Mouse (Mus musculus) liver, embryonic 11.5 days (tissue): ENCODE data around the gene Dnajc9. TPM values are rescaled to one million over a fixed set of nuclear protein-coding genes. Genes with fewer than 3 reads are reported as not detected.

Experiments
- ATAC-seq: fragments of 200-750 bp; cut with Nextera tagmentation; replicated peaks from 2 replicates; pipeline ENCODE4 v1.8.0; 2017; ENCODE audit warnings: moderate number of reproducible peaks, mild to moderate bottlenecking, moderate TSS enrichment, moderate library complexity; ENCODE audit not compliant: low FRiP score
- DNase-seq: peaks from one replicate; pipeline ENCODE4 v3.0.0-alpha.2; 2017; ENCODE audit warnings: low spot score
- H3K27ac ChIP-seq: fragments of 300-500 bp; sonication (generic); 2 replicates; pipeline ENCODE4 v1.5.1; 2014; ENCODE audit warnings: mild to moderate bottlenecking, low read depth, low read length, control low read depth
- H3K27me3 ChIP-seq: fragments of 300-500 bp; sonication (generic); replicated peaks from 2 replicates; pipeline ENCODE4 v1.6.1; 2014; ENCODE audit warnings: low read length, mixed read lengths; ENCODE audit not compliant: control insufficient read depth, insufficient read depth
- H3K36me3 ChIP-seq: fragments of 300-500 bp; sonication (generic); 2 replicates; pipeline ENCODE4 v1.6.1; 2014; ENCODE audit warnings: mild to moderate bottlenecking, low read length, moderate library complexity, mixed read lengths; ENCODE audit not compliant: control insufficient read depth, insufficient read depth
- H3K4me1 ChIP-seq: fragments of 300-500 bp; sonication (generic); replicated peaks from 2 replicates; pipeline ENCODE4 v1.6.1; 2014; ENCODE audit warnings: low read length, mixed read lengths; ENCODE audit not compliant: control insufficient read depth, insufficient read depth
- H3K4me2 ChIP-seq: fragments of 300-500 bp; sonication (generic); 2 replicates; pipeline ENCODE4 v1.6.1; 2014; ENCODE audit warnings: mild to moderate bottlenecking, control low read depth, moderate library complexity
- H3K4me3 ChIP-seq: fragments of 300-500 bp; sonication (generic); 2 replicates; pipeline ENCODE4 v1.5.1; 2014; ENCODE audit warnings: low read depth, low read length, control low read depth
- H3K9ac ChIP-seq: fragments of 300-500 bp; sonication (generic); 2 replicates; pipeline ENCODE4 v1.6.1; 2014; ENCODE audit warnings: low read depth, low read length, control low read depth
- H3K9me3 ChIP-seq: fragments of 300-500 bp; sonication (generic); 2 replicates; pipeline ENCODE4 v1.6.1; 2016; ENCODE audit warnings: low read length, inconsistent platforms, mixed read lengths; ENCODE audit not compliant: control insufficient read depth
- WGBS: fragments of 180-500 bp; shearing (Covaris S2); extraction: QIAGEN DNeasy Blood & Tissue Kit; methylation state at CpG from one replicate; pipeline ENCODE4 v1.1.7; 2014; 5-methylcytosine and 5-hydroxymethylcytosine counted together
- polyA plus RNA-seq: library from polyadenylated mRNA; unstranded; fragments of >200 nt; fragmentation: Nextera tagmentation; extraction: Ambion mirVana; gene quantifications from 2 replicates; pipeline ENCODE4 v1.2.1, GENCODE M21; 2014

Dnajc9 gene
- 174 and 191 TPM in 2 replicates for polyA plus RNA-seq

DNA sequence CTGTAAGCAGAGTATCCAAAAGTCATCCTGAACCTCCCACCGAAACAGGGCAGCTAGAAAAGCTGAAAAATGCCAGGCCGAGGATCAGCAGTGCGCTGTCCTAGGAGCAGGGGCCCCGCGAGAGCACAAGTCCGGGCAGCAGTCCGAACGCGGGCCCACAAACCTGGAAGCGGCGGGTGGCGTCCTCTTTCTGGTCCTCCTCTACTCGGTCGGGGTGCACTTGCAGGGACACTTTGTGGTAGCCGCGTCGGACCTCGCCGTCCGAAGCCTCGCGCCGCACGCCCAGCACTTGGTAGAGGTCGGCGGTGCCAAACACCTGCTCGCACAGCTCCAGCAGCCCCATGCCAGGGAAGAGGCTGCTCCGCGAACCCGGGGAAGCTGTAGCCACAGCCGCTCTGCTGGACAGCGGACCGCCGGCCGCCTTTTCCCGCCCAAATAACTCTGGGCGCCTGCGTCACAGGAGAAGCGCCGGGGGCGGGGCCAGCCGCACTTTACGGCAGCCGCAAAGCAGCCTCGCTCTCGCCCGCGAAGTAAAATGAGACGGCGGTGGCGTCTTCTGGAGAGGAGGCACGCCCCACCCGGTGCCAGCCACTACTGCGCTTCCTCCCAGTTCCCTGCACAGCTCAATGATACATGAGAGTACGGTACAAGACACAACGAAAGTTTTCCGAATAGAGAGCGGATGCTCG, at the start of gene Dnajc9:
TSS of gene Dnajc9 (minus strand) at position 470 of the 689 bp plus-strand sequence.
- H3K27ac ChIP-seq, result peak within 1 kb of the TSS; percentile 65
- H3K4me1 ChIP-seq, result peaks cover 22% of the 10 kb centered on the region
- H3K36me3 ChIP-seq, result peaks cover 15% of the 10 kb centered on the region; the same call in 1 of the 2 replicates
- H3K9me3 ChIP-seq, result no peaks in the 10 kb centered on the region
- peak within 1 kb of the TSS; percentile 87 for H3K9ac ChIP-seq
- DNase-seq (peak; percentile 92), ATAC-seq (peak; percentile 72)
- peak within 1 kb of the TSS; percentile 62 for H3K4me3 ChIP-seq
- under 1% methylated on average over 59 of the region's 59 CpGs for WGBS
- peak within 1 kb of the TSS; percentile 80 for H3K4me2 ChIP-seq
- no peaks in the 10 kb centered on the region for H3K27me3 ChIP-seq

DNA sequence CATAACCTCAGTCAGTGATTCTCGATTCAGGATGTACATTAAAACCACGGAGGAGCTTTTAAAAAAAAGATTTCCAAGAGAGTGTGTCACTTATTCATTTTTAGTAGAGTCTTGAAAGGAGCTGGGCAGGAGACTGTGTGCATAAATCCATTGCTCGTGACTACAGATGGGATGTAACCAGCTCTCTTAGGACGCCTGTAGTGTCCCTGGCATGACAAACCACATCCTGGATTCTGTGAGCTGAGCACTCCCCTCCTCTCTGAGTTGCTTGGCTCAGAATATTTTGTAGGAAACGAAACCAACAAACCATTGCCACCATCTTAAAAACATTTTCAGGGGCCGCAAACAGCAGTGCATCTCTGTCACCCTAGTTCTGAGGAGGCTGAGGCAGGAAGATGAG, 48.3 kb upstream of the Dnajc9 start:
- H3K27me3 ChIP-seq, result no peaks in the 10 kb centered on the region
- WGBS, result 54% methylated on average over 6 of the region's 6 CpGs
- DNase-seq (no peak), ATAC-seq (no peak)
- H3K27ac ChIP-seq, result no peak overlapping the region
- H3K4me3 ChIP-seq, result no peak overlapping the region
- no peaks in the 10 kb centered on the region for H3K4me1 ChIP-seq
- H3K9me3 ChIP-seq, result no peaks in the 10 kb centered on the region
- no peaks in the 10 kb centered on the region for H3K36me3 ChIP-seq
- no peak overlapping the region for H3K9ac ChIP-seq
- H3K4me2 ChIP-seq, result no peak overlapping the region

DNA sequence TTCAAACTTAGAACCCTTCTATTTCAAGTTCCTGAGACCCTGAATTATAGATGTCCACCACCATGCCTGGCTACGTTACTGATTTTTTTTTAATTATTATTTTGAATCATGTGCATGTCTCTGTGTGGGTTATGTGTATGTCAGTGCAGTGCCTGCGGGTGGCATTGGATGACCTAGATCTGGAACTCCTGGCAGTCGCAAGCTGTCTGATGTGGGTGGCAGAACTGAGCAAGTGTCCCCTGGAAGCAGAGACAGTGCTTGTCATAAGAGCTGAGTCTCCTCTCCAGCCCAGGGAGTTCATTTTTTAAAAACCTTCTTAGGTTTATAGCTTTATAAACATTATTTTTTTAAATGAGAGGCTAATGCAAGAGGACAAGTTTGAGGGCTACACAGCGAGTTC, 43.7 kb upstream of the Dnajc9 start:
- ATAC-seq (no peak), DNase-seq (no peak)
- no peaks in the 10 kb centered on the region for H3K36me3 ChIP-seq
- no peaks in the 10 kb centered on the region for H3K9me3 ChIP-seq
- no peak overlapping the region for H3K9ac ChIP-seq
- WGBS, result 81% methylated on average over 4 of the region's 4 CpGs
- H3K27ac ChIP-seq, result no peak overlapping the region
- no peaks in the 10 kb centered on the region for H3K4me1 ChIP-seq
- H3K27me3 ChIP-seq, result no peaks in the 10 kb centered on the region
- no peak overlapping the region for H3K4me3 ChIP-seq
- H3K4me2 ChIP-seq, result no peak overlapping the region

DNA sequence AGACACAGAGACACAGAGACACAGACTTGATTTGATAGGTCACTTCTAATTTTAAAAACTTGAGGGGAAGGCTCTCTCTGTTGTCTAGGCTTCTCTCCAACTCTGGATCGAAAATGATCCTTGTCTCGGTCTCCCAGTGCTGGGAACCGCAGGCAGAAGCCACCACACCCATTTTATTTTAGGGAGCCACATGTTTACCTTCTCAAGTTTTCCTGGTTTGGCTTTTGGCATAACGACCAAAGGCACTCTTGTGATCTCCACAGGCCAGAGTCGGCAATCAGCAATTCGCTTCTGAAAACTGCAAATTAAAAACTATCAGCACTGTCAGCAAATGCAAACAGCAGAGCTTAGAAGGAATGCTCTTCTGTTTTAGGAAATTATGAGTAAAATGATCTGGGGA, 43.0 kb upstream of the Dnajc9 start:
- Histone ChIP-seq H3K27me3 (no peaks in the 10 kb centered on the region), H3K4me1 (no peaks in the 10 kb centered on the region), H3K27ac (no peak overlapping the region), H3K4me2 (no peak overlapping the region), H3K4me3 (no peak overlapping the region), H3K36me3 (no peaks in the 10 kb centered on the region), H3K9ac (no peak overlapping the region), H3K9me3 (no peaks in the 10 kb centered on the region)
- ATAC-seq (no peak), DNase-seq (no peak)
- WGBS, result 69% methylated on average over 6 of the region's 6 CpGs

DNA sequence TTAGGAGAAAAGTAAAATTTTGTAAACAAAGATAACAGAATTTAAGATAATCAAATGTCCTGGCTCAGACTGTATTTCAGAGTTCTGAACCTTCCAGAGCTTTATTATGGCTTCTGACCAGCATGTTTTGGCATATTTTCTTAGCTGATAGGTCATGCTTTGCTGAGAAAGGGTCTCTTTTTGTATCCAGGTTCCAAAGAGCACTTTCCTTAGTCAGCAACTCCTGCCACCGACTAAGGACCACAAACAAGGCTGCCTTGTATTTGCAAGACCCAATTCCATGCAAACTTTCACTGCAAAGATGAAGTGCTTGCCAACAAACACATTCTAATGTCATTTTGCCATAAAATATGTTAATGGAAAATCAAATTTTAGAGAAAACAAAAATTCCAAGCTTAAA, 41.1 kb upstream of the Dnajc9 start:
- Histone ChIP-seq H3K4me3 (no peak overlapping the region), H3K27ac (no peak overlapping the region), H3K27me3 (no peaks in the 10 kb centered on the region), H3K4me2 (no peak overlapping the region), H3K4me1 (no peaks in the 10 kb centered on the region), H3K36me3 (no peaks in the 10 kb centered on the region), H3K9me3 (no peaks in the 10 kb centered on the region), H3K9ac (no peak overlapping the region)
- 49% methylated on average over 1 of the region's 1 CpGs for WGBS
- ATAC-seq (no peak), DNase-seq (no peak)

DNA sequence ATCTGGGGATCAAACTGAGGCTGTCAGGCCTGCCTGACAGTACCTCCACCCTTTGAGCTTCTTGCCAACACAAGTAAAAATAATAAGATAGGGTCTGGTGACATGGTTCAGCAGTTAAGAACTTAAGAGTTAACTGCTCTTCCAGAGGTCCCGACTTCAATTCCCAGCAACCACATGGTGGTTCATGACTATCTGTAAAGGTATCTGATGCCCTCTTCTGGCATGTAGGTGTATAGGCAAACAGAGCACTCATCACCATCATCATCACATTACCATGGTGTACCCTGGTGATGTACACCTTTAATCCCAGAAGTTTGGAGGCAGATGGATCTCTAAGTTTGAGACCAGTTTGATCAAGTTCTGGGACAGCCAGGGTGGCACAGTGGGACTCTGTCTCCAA, 39.9 kb upstream of the Dnajc9 start:
- Histone ChIP-seq H3K27me3 (no peaks in the 10 kb centered on the region), H3K4me1 (no peaks in the 10 kb centered on the region), H3K9ac (no peak overlapping the region), H3K4me2 (no peak overlapping the region), H3K4me3 (no peak overlapping the region), H3K9me3 (no peaks in the 10 kb centered on the region), H3K36me3 (no peaks in the 10 kb centered on the region), H3K27ac (no peak overlapping the region)
- ATAC-seq (no peak), DNase-seq (no peak)
- 31% methylated on average over 1 of the region's 1 CpGs for WGBS

DNA sequence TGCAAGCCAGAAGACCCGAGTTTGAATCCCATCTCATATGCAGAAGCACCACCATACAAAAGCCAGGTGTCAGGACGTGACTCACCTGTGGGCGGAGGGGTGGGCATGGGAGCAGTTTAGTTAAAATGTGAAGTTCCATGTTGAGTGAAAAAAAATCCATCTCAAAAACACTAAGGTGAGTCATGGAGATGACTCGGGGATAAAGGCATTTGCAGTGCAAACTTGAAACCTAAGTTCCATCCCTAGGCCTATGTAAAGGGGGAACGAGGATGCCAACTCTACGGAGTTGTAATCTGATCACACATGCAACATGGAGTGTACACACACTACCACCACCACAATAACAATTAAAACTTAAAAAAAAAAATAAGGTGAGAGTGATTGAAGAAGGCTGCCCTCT, 34.3 kb upstream of the Dnajc9 start:
- no peak overlapping the region for H3K27ac ChIP-seq
- no peaks in the 10 kb centered on the region for H3K36me3 ChIP-seq
- ATAC-seq (no peak), DNase-seq (no peak)
- H3K9me3 ChIP-seq, result no peaks in the 10 kb centered on the region
- H3K4me1 ChIP-seq, result no peaks in the 10 kb centered on the region
- H3K27me3 ChIP-seq, result no peaks in the 10 kb centered on the region
- H3K9ac ChIP-seq, result no peak overlapping the region
- WGBS, result 89% methylated on average over 6 of the region's 6 CpGs
- no peak overlapping the region for H3K4me2 ChIP-seq
- no peak overlapping the region for H3K4me3 ChIP-seq

DNA sequence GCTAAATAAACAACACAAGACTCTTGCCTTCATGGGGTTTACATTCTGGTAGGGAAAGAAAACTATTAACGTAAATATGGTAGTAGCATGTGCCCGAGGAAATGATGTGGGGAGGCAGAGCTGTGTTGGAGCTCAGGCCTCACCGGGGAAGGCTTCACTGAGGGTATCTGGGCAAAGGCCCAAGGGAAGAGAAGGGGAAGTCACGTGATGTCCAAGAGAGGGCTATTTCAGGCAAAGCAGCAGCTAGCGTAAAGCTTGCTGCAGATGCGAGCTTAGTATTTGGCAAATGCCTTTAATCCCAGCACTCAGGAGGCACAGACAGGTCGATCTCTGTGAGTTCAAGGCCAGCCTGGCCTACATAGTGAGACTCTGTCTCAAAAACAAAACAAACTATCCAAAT, 33.5 kb upstream of the Dnajc9 start:
- no peak for DNase-seq
- no peak overlapping the region for H3K27ac ChIP-seq
- H3K4me2 ChIP-seq, result no peak overlapping the region
- H3K36me3 ChIP-seq, result no peaks in the 10 kb centered on the region
- H3K9ac ChIP-seq, result no peak overlapping the region
- no peak overlapping the region for H3K4me3 ChIP-seq
- no peak for ATAC-seq
- 63% methylated on average over 7 of the region's 7 CpGs for WGBS
- H3K27me3 ChIP-seq, result no peaks in the 10 kb centered on the region
- H3K9me3 ChIP-seq, result no peaks in the 10 kb centered on the region
- H3K4me1 ChIP-seq, result no peaks in the 10 kb centered on the region

DNA sequence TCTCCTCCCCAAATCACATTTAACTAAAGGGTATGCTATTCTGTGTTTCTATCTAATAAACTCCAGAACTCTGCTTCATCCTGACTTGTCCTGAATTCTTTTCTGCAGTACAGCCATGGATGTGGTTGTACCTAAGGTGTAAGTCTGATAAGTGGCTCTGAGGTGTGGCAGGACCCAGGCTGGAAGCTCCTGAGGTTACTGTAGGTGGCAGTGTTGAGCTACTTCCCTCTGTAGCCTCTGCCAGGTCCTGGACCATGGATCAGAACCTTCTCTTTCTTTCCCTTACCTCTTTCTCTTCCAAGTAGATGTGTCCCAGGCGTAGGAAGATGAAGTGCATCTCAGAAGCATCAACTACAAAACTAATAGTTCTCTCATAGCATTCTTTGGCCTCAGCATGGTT, 11.4 kb upstream of the Dnajc9 start:
- H3K27ac ChIP-seq, result no peak overlapping the region
- no peaks in the 10 kb centered on the region for H3K4me1 ChIP-seq
- ATAC-seq (no peak; the same call in 1 of the 2 replicates), DNase-seq (no peak)
- H3K36me3 ChIP-seq, result no peaks in the 10 kb centered on the region
- no peak overlapping the region for H3K9ac ChIP-seq
- H3K4me3 ChIP-seq, result no peak overlapping the region
- H3K4me2 ChIP-seq, result no peak overlapping the region
- H3K27me3 ChIP-seq, result no peaks in the 10 kb centered on the region
- H3K9me3 ChIP-seq, result no peaks in the 10 kb centered on the region
- 50% methylated on average over 1 of the region's 1 CpGs for WGBS
